Mouse (Mus musculus) heart, adult 11 months (tissue): ENCODE data around the gene Efhd1.

Source experiments
- DNase-seq: peaks from one replicate; pipeline ENCODE4 v3.0.0; 2022

Efhd1 gene

GRCm38 (mm10) chr1:87264134-87265006 is at the start of gene Efhd1:
Gene Efhd1 (plus strand): TSS chr1:87264363.
- peak; percentile 92 for DNase-seq

- no peak for DNase-seq
These were observed 49.4 kb upstream of the Efhd1 start for GRCm38 (mm10) chr1:87214748-87215147.

GRCm38 (mm10) chr1:87217938-87218337 is 46.2 kb upstream of the Efhd1 start:
- DNase-seq, result no peak

GRCm38 (mm10) chr1:87225739-87226138 is 38.4 kb upstream of the Efhd1 start:
- DNase-seq, result no peak

- DNase-seq, result no peak
These were observed 37.6 kb upstream of the Efhd1 start for GRCm38 (mm10) chr1:87226409-87227159.

GRCm38 (mm10) chr1:87227160-87227550 is 37.0 kb upstream of the Efhd1 start:
- peak; percentile 93 for DNase-seq

GRCm38 (mm10) chr1:87230606-87231005 is 33.6 kb upstream of the Efhd1 start:
- DNase-seq, result no peak

GRCm38 (mm10) chr1:87232197-87232596 is 32.0 kb upstream of the Efhd1 start:
- DNase-seq, result no peak

GRCm38 (mm10) chr1:87239056-87239455 is 25.1 kb upstream of the Efhd1 start:
- DNase-seq, result peak; percentile 74

GRCm38 (mm10) chr1:87243021-87243420 is 21.1 kb upstream of the Efhd1 start:
- peak; percentile 59 for DNase-seq

- no peak for DNase-seq
These were observed 18.7 kb upstream of the Efhd1 start for GRCm38 (mm10) chr1:87245430-87245829.

GRCm38 (mm10) chr1:87245929-87246815 is 18.0 kb upstream of the Efhd1 start:
- DNase-seq, result peak; percentile 94

GRCm38 (mm10) chr1:87252040-87252609 is 12.0 kb upstream of the Efhd1 start:
- DNase-seq, result no peak

- no peak for DNase-seq
These were observed 9.0 kb upstream of the Efhd1 start for GRCm38 (mm10) chr1:87255173-87255572.

- no peak for DNase-seq
These were observed 6.5 kb upstream of the Efhd1 start for GRCm38 (mm10) chr1:87257691-87258090.

- peak; percentile 90 for DNase-seq
These were observed 5.7 kb upstream of the Efhd1 start for GRCm38 (mm10) chr1:87258484-87258883.

GRCm38 (mm10) chr1:87259316-87259715 is 4.8 kb upstream of the Efhd1 start:
- no peak for DNase-seq

- DNase-seq, result no peak
These were observed 906 bp upstream of the Efhd1 start for GRCm38 (mm10) chr1:87263257-87263656.

GRCm38 (mm10) chr1:87263796-87264133 is 398 bp upstream of the Efhd1 start:
- no peak for DNase-seq

- DNase-seq, result no peak
These were observed 1.0 kb downstream of the Efhd1 start for GRCm38 (mm10) chr1:87265200-87265599.

- DNase-seq, result no peak
These were observed 2.3 kb downstream of the Efhd1 start for GRCm38 (mm10) chr1:87266296-87267090.

- no peak for DNase-seq
These were observed 6.0 kb downstream of the Efhd1 start for GRCm38 (mm10) chr1:87270204-87270603.
